Mouse (Mus musculus): ENCODE measurements around the gene Ptpn7. TPM values are rescaled to one million over a fixed set of nuclear protein-coding genes. Genes with fewer than 3 reads are reported as not detected.

Gene Ptpn7
- polyA plus RNA-seq, 2 experiments: 3.1 to 3.6 TPM

DNA sequence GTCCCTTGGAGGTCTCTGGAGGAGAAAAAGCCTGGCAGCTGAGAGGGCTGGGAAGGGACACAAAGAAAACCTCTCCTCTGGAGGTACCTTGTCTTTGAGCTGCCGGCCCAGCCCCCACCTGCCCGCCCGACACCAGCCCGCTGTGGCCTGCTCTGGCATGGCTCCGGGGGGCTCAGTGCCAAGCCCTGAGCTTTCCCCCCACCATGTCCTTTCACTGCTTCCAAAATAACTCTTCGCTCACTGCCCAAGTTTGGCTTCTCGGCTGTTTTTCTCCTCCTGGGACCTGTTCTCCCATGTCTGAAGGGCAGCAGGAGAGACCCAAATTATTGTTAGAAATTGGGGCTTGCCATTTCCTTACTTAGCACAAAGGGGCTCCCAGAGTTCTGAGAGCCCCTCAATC, 34.1 kb upstream of the Ptpn7 start:
- no peak overlapping the region for H3K4me2 ChIP-seq (replicated peaks; ENCODE audit: low read depth, low read length, severe bottlenecking)
- 84% methylated on average over 7 of the region's 7 CpGs for WGBS
- H3K4me3 ChIP-seq (replicated peaks; ENCODE audit: low read length): no peak overlapping the region
- H3K27ac ChIP-seq (replicated peaks; ENCODE audit: low read depth, low read length): no peak overlapping the region
- H3K9ac ChIP-seq (ENCODE audit: low read depth, low read length, severe bottlenecking): no peak overlapping the region
- H3K36me3 ChIP-seq (ENCODE audit: control insufficient read depth, insufficient read depth, low read length): no peaks in the 10 kb centered on the region
- H3K4me1 ChIP-seq (ENCODE audit: control insufficient read depth, insufficient read depth, low read length): peaks cover 8% of the 10 kb centered on the region; the same call in 1 of the 2 replicates
- peaks cover 13% of the 10 kb centered on the region; the same call in 1 of the 2 replicates for H3K27me3 ChIP-seq (ENCODE audit: control insufficient read depth, insufficient read depth, low read length)
- H3K9me3 ChIP-seq (ENCODE audit: control insufficient read depth, low read length): no peaks in the 10 kb centered on the region
- TF ChIP-seq POLR2A (IDR thresholded peaks at IDR 0.05; ENCODE audit: borderline replicate concordance, extremely low read depth, insufficient read depth, insufficient read length): no peak
- no peak for DNase-seq (ENCODE audit: low spot score)
- no peak for ATAC-seq (ENCODE audit: low FRiP score, low read depth)

DNA sequence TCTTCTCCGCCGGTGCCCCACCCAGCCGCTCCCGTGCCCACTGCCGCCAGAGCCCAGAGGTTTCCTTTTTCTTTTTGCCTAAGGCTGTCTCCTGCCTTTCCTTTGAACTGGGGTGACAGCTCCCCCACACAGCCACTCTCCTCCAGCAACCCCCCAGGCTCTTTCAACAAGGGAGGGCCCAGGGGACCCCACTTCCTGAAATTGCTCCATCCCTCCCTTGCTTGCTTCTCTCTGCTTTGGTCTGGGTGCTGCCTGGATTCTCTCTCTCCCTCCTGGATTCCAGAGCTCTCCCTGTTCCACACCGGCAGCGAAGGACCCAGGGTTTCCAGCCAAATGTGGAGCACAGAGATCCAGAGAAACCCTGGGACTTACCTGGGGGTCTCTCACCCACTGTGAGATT, 32.1 kb upstream of the Ptpn7 start:
- DNase-seq (ENCODE audit: low spot score): no peak
- Histone ChIP-seq H3K4me2 (replicated peaks; ENCODE audit: low read depth, low read length, severe bottlenecking) (no peak overlapping the region), H3K36me3 (ENCODE audit: control insufficient read depth, insufficient read depth, low read length) (no peaks in the 10 kb centered on the region), H3K9me3 (ENCODE audit: control insufficient read depth, low read length) (no peaks in the 10 kb centered on the region), H3K4me1 (ENCODE audit: control insufficient read depth, insufficient read depth, low read length) (peaks cover 5% of the 10 kb centered on the region; the same call in 1 of the 2 replicates), H3K27ac (replicated peaks; ENCODE audit: low read depth, low read length) (no peak overlapping the region), H3K9ac (ENCODE audit: low read depth, low read length, severe bottlenecking) (no peak overlapping the region), H3K27me3 (ENCODE audit: control insufficient read depth, insufficient read depth, low read length) (peaks cover 33% of the 10 kb centered on the region), H3K4me3 (replicated peaks; ENCODE audit: low read length) (no peak overlapping the region)
- TF ChIP-seq POLR2A (IDR thresholded peaks at IDR 0.05; ENCODE audit: borderline replicate concordance, extremely low read depth, insufficient read depth, insufficient read length): no peak
- ATAC-seq (ENCODE audit: low FRiP score, low read depth): no peak
- 59% methylated on average over 7 of the region's 7 CpGs for WGBS

GRCm38 (mm10) chr1:135105124-135105523, 27.4 kb upstream of the Ptpn7 start, which contains the start of gene Lgr6:
Lgr6 (minus strand) TSS chr1:135105276.
- DNase-seq (ENCODE audit: low spot score): peak; percentile 17
- Histone ChIP-seq H3K9me3 (ENCODE audit: control insufficient read depth, low read length) (no peaks in the 10 kb centered on the region), H3K4me2 (replicated peaks; ENCODE audit: low read depth, low read length, severe bottlenecking) (peak within 1 kb of the TSS; percentile 67), H3K4me1 (ENCODE audit: control insufficient read depth, insufficient read depth, low read length) (peaks cover 3% of the 10 kb centered on the region; the same call in 1 of the 2 replicates), H3K9ac (ENCODE audit: low read depth, low read length, severe bottlenecking) (peak within 1 kb of the TSS; percentile 49), H3K27me3 (ENCODE audit: control insufficient read depth, insufficient read depth, low read length) (peaks cover 37% of the 10 kb centered on the region), H3K4me3 (replicated peaks; ENCODE audit: low read length) (peak within 1 kb of the TSS; percentile 44), H3K27ac (replicated peaks; ENCODE audit: low read depth, low read length) (no peak within 1 kb of the TSS), H3K36me3 (ENCODE audit: control insufficient read depth, insufficient read depth, low read length) (no peaks in the 10 kb centered on the region)
- no peak for TF ChIP-seq POLR2A (IDR thresholded peaks at IDR 0.05; ENCODE audit: borderline replicate concordance, extremely low read depth, insufficient read depth, insufficient read length)
- peak; percentile 35 for ATAC-seq (ENCODE audit: low FRiP score, low read depth)
- under 1% methylated on average over 23 of the region's 40 CpGs for WGBS

GRCm38 (mm10) chr1:135105951-135106350, 26.5 kb upstream of the Ptpn7 start:
- no peak for ATAC-seq (ENCODE audit: low FRiP score, low read depth)
- peaks cover 3% of the 10 kb centered on the region; the same call in 1 of the 2 replicates for H3K4me1 ChIP-seq (ENCODE audit: control insufficient read depth, insufficient read depth, low read length)
- no peak overlapping the region for H3K27ac ChIP-seq (replicated peaks; ENCODE audit: low read depth, low read length)
- DNase-seq (ENCODE audit: low spot score): peak; percentile 83
- H3K27me3 ChIP-seq (ENCODE audit: control insufficient read depth, insufficient read depth, low read length): peaks cover 37% of the 10 kb centered on the region
- no peak overlapping the region for H3K9ac ChIP-seq (ENCODE audit: low read depth, low read length, severe bottlenecking)
- 0 out of 2 replicates have a peak overlapping the region, but pooled peaks have one; percentile 44 for H3K4me3 ChIP-seq (replicated peaks; ENCODE audit: low read length)
- H3K4me2 ChIP-seq (replicated peaks; ENCODE audit: low read depth, low read length, severe bottlenecking): peak overlapping the region; percentile 67
- TF ChIP-seq POLR2A (IDR thresholded peaks at IDR 0.05; ENCODE audit: borderline replicate concordance, extremely low read depth, insufficient read depth, insufficient read length): no peak
- no peaks in the 10 kb centered on the region for H3K9me3 ChIP-seq (ENCODE audit: control insufficient read depth, low read length)
- H3K36me3 ChIP-seq (ENCODE audit: control insufficient read depth, insufficient read depth, low read length): no peaks in the 10 kb centered on the region
- WGBS: 3% methylated on average over 8 of the region's 8 CpGs

DNA sequence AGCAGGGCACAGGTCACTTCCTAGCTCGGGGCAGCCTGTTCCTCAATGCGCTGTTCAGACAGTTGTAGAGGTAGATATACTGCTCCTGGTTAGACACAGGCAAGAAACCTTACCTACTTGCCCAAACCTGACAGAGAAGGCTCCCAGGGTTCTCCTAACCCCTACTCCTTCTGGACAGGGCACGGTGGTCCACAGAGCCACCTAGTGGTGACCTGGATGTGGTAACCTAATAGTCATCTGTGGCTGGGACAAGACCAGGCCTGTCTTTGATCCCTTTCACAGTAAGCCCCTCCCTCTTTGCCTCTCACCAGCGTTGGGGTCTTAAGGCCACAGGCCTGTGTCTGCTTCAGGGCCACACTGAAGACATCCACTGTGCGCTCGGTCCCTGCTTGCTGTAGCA, 23.9 kb upstream of the Ptpn7 start:
- no peak overlapping the region for H3K27ac ChIP-seq (replicated peaks; ENCODE audit: low read depth, low read length)
- WGBS: 39% methylated on average over 6 of the region's 6 CpGs
- no peak overlapping the region for H3K4me3 ChIP-seq (replicated peaks; ENCODE audit: low read length)
- peak; percentile 36 for DNase-seq (ENCODE audit: low spot score)
- peaks cover 3% of the 10 kb centered on the region; the same call in 1 of the 2 replicates for H3K4me1 ChIP-seq (ENCODE audit: control insufficient read depth, insufficient read depth, low read length)
- peaks cover 23% of the 10 kb centered on the region for H3K27me3 ChIP-seq (ENCODE audit: control insufficient read depth, insufficient read depth, low read length)
- TF ChIP-seq POLR2A (IDR thresholded peaks at IDR 0.05; ENCODE audit: borderline replicate concordance, extremely low read depth, insufficient read depth, insufficient read length): no peak
- H3K9me3 ChIP-seq (ENCODE audit: control insufficient read depth, low read length): no peaks in the 10 kb centered on the region
- no peak for ATAC-seq (ENCODE audit: low FRiP score, low read depth)
- no peaks in the 10 kb centered on the region for H3K36me3 ChIP-seq (ENCODE audit: control insufficient read depth, insufficient read depth, low read length)
- H3K9ac ChIP-seq (ENCODE audit: low read depth, low read length, severe bottlenecking): no peak overlapping the region
- H3K4me2 ChIP-seq (replicated peaks; ENCODE audit: low read depth, low read length, severe bottlenecking): no peak overlapping the region
